Mouse (Mus musculus) skeletal muscle tissue, adult 2 months (tissue): ENCODE results near the gene Krt14.
"Not testable (repeated sequence)": the region's sequence is repeated elsewhere in the genome, so short reads cannot be mapped to it uniquely, and the experiment has no call there.

Experiments used
- DNase-seq: peaks from one replicate; pipeline ENCODE4 v3.0.0-alpha.2; 2012; ENCODE audit warnings: low read depth, low spot score

Gene Krt14

GRCm38 (mm10) chr11:100207498-100207897 lies at the start of gene Krt14:
Gene Krt14, minus strand, starts transcription at chr11:100207548.
- DNase-seq, result no peak

GRCm38 (mm10) chr11:100255514-100255913 lies 48.2 kb upstream of the Krt14 start:
- DNase-seq, result no peak

GRCm38 (mm10) chr11:100254360-100255090 lies 47.2 kb upstream of the Krt14 start:
- DNase-seq, result no peak

GRCm38 (mm10) chr11:100248852-100249465 lies 41.6 kb upstream of the Krt14 start, which contains the start of gene Krt16:
Gene Krt16, minus strand, starts transcription at chr11:100248902.
- DNase-seq, result no peak

DNA sequence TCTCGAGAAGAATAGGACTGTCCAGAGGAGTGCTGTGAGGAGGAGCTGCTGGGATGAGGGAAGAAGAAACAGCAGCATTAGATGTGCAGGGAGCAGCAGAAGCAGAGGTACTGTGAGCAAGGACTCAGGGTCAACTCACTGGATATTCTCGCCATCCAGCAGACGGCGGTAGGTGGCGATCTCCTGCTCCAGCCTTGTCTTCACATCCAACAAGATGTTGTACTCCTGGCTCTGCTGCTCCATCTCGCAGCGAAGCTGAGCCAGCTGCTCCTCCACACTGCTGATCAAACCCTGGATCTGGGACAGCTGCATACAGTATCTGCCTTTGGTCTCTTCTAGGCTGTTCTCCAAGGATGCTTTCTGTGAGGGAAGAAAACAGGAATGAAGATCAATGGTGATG lies 39.1 kb upstream of the Krt14 start:
- not testable (repeated sequence) for DNase-seq

- not testable (repeated sequence) for DNase-seq
These were observed 32.9 kb upstream of the Krt14 start for GRCm38 (mm10) chr11:100240272-100240671.

DNA sequence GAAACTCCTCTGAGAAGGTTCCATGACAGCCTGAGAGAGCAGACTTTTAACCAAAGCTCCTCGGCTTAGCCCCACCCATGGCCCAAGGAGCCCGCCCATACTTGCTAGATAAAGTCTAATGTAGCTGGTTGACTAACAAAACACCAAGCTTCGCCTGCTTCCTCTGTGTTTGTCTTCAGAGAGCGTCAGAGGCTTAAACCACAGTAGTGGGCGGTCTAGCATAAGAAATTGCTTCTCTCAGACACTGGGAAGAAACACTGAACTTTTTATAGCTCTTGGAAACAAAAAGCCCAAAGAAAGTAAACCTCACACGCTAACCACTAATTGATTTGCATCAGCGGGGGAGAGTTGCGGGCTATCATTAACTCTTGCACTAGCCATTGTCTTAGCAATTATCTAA lies 14.4 kb upstream of the Krt14 start:
- no peak for DNase-seq

GRCm38 (mm10) chr11:100219304-100219703 lies 12.0 kb upstream of the Krt14 start:
- DNase-seq, result no peak

- DNase-seq, result no peak
These were observed 1.2 kb upstream of the Krt14 start for GRCm38 (mm10) chr11:100208542-100208941.

- DNase-seq, result no peak
These were observed 3.9 kb downstream of the Krt14 start for GRCm38 (mm10) chr11:100203448-100203847.

DNA sequence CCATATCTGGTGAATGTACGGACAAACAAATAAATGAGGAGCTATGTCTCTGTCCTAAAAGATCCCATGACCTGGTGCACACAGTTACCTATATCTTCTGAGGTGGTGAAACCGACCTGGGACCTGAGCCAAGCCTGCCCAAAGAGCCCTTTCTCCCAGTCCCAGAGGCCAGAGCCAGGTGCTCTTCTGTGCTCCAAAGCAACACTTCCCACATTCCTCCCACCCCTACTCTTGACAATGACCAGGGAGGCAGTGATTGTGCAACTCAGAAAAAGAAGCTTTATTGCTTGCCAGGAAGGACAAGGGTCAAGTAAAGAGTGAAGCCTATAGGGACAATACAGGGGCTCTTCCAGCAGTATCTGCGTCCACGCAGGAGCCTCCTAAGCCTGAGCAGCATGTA lies 4.4 kb downstream of the Krt14 start:
- DNase-seq, result no peak

- no peak for DNase-seq
These were observed 7.1 kb downstream of the Krt14 start for GRCm38 (mm10) chr11:100200104-100200820.

- no peak for DNase-seq
These were observed 8.7 kb downstream of the Krt14 start for GRCm38 (mm10) chr11:100198666-100199065.

DNA sequence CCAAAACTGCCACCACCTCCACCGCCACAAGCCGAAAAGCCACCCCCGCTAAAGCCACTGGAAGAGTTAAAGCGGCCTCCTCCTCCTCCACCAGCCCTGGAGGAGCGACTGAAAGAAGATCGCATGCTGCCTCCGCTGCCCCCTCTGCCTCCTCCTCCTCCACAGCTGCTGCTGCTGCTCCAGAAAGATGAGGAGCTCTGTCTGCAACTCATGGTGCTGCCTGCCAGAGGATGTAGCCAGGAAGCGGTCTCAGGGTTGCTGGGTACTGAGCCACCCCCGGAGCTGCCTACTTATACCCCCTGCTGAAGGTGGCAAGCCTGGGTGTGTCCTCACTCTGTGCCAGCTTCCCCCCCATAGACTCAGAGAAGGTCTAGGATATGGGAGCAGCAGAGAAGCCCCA lies 14.4 kb downstream of the Krt14 start, which contains the start of gene Krt9:
Krt9 (minus strand) TSS at position 255 of the 400 bp plus-strand sequence.
- DNase-seq, result no peak

DNA sequence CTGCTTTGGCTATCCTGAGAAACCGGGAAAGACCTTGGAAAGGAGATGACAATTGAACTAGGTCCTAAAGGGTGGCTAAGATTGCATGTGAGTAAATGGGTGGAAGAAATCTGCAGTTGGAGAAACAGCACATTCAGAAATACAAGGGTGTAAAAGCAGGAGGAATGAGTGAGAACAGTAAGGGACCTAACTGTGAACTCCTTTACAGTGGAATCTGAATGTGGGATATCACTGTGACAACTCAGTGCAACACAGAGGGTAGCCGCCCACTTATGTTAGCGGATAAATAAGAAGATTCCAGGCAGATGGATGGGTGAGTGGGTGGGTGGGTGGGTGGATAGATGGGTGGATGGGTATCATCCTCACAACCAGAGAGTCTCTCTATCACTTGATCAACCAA lies 15.5 kb downstream of the Krt14 start:
- no peak for DNase-seq

DNA sequence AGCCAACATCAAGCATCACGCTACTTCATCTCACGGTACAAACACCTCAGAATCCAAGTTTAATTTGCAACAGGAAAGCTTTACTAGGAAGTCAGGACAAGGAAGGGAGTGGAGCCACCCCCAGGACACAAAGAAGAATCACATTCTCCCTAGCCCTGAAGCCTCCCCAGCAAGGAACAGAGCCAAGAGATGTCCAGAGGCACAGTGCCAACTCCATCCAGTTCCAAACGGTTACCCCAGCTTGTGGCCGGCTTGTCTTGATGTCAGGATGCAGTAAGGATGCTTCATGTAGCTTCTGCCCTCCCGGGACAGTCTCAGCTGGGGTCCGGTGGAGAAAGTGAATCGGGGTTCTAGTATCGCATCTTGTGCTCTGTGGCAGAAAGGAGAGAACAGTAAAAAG lies 20.6 kb downstream of the Krt14 start:
- no peak for DNase-seq

DNA sequence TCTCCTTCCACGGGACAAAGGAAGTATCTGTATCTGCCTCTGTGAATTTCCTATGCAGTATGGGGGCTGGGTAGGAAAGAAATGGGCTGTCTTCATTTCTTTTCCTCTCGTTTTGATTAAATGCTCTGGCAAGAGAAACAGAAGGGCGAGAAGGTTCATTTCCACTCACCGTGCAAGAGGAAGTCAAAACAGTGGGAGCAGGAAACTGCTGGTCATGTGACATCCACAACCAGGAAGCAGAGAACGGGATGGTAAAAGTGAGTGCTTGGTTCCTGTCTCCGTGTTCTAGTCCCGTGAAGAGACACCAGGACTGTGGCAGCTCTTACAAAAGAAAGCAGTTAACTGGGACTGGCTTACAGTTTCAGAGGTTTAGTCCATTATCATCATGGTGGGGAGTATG lies 25.6 kb downstream of the Krt14 start:
- no peak for DNase-seq

DNA sequence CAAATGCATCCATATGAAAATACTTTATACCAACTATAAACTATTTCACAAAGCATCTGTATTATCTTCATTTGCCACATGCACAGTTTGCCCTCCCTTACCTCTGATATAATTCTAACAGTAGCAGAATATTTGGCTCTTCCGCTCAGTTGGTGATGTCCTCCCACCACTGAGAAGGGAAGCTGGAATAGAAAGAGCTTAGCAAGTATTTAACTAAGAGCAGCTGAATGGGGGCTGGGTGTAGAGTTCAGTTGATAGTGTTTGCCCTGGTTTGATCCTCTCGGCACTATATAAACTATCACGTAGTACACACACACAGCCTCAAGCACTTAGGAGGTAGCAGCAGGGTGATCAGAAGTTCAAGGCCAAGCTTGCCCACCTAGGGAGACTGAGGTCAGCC lies 28.1 kb downstream of the Krt14 start:
- no peak for DNase-seq

DNA sequence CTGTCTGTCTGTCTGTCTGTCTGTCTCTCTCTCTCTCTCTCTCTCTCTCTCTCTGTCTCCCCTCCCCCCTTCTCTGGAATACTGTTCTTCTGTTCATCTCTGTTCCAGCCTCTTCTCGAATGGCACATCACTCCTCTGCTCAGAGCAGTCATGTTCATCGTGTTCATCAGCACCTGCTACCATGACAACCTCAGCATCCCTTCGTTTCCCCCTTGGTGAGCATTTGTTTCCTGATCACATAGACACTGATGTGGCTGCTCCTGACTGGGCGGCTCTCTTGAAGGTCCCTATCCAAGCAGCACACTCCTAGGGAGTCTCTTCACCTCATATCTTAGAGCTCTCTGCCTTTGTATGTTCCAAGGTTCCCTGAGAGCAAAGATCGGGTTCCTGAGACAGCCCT lies 29.0 kb downstream of the Krt14 start:
- no peak for DNase-seq

- DNase-seq, result no peak
These were observed 30.6 kb downstream of the Krt14 start for GRCm38 (mm10) chr11:100176791-100177190.

DNA sequence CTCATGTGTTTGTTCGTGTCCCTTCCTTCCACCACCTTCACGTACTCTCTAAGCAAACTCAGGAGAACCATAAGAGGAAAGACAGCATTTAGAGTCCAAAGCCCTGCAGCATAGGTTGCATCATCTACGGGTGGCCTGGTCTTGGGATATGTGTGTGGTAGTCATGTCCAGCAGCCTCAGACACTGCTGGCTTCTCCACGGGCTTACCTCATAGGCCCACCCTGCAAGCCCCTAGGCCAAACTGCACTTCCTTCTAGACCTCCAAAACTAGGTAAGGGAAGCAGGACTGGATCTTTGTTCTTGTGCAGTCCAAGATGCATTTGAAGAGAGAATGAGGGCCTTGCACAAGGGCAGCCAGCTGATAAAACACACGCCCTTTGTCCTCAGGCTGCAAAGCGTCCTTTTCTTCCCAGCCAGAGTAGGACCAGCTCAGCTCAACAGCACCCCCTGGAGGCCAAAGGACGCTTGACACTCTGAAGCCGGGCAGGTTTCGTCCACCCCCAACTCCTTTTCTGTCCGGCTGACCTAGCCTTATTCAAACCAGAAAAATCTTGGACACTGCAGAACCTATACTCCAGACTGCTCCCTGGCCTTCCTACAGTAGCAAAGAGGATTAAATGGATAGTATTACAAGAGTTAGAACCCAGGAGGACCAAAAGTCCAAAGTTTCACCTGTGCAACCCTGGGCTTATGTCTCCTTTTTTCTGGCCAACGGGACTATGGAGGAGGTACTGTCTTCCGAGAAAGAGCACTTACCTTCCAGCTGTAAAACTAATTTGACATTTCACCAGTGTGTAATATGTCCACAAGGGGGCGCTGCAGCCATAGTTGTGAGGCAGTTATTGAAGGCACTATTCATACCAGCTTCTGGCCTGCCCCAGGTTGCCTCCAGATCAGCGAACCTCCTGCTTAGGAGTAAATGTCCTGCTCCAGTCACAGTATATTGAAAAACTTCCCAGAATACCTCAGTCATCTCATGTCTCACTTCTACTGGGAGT lies 38.3 kb downstream of the Krt14 start:
- DNase-seq, result peak; percentile 33
